ENCODE assay signal across 24 mouse cellular contexts in the genomic region with DNA sequence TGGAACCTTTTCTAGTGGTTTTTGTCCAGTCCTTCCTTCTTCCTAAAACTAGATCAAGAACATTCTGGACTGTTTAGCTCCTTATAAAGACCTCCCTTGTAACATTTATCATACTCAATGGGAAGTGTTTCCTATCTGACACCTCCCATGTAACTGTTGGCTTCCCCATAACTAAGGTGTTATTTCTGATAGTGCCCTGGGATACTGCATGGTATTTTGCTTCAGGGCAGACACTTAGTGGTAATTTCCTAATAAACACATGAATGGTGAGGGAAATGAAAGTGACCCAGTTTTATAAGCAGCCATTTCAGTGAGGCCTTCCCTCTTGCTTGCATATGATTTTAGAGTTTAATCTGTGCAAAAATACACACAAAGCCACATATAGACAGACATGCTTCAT. TPM values are rescaled to one million over a fixed set of nuclear protein-coding genes. Genes with fewer than 3 reads are reported as not detected.
DNase-seq lines count a peak whose midpoint lies in the region; ATAC-seq and TF ChIP-seq lines count a peak whose summit lies in the region.
"Had no signal": no experiment of that assay in that cellular context is flagged by ENCODE, and none has a peak within 500 bp of the region (broad histone marks: within the 10 kb centered on the region; RNA-seq: fewer than 3 reads in every experiment).

No protein-coding gene starts in this region.

- H3K4me2 ChIP-seq in liver, embryonic 12.5 days, result no peak overlapping the region
- H3K4me2 ChIP-seq in liver, embryonic 11.5 days, result no peak overlapping the region
- H3K4me2 ChIP-seq in hindbrain, postnatal 0 days (ENCODE audit: low read depth, low read length), result no peak overlapping the region
- H3K4me2 ChIP-seq: embryonic facial prominence, embryonic 12.5 days; forebrain, embryonic 15.5 days; heart, embryonic 15.5 days; hindbrain, embryonic 13.5 days had no signal

- H3K27me3 ChIP-seq in liver, embryonic 12.5 days (replicated peaks), result peaks cover 29% of the 10 kb centered on the region
- peaks cover 10% of the 10 kb centered on the region for H3K27me3 ChIP-seq in liver, embryonic 11.5 days (replicated peaks; ENCODE audit: control insufficient read depth, insufficient read depth, low read length)
- no peaks in the 10 kb centered on the region for H3K27me3 ChIP-seq in hindbrain, postnatal 0 days (ENCODE audit: insufficient read depth, low read length)
- H3K27me3 ChIP-seq: forebrain, embryonic 15.5 days had no signal

- ATAC-seq in liver, embryonic 12.5 days, result 0 out of 2 replicates have a peak, but pooled peaks have one; percentile 47
- ATAC-seq in liver, embryonic 11.5 days (replicated peaks; ENCODE audit: low FRiP score), result no peak
- peak; percentile 68 for ATAC-seq in megakaryocyte-erythroid progenitor cell, adult 5-6 weeks (replicated peaks; ENCODE audit: low FRiP score, low TSS enrichment, poor library complexity, severe bottlenecking)
- ATAC-seq in hindbrain, postnatal 0 days, result no peak
- ATAC-seq: forebrain, embryonic 15.5 days had no signal

- H3K9ac ChIP-seq in liver, embryonic 12.5 days, result no peak overlapping the region
- H3K9ac ChIP-seq in liver, embryonic 11.5 days (ENCODE audit: low read depth, low read length), result no peak overlapping the region
- no peak overlapping the region for H3K9ac ChIP-seq in hindbrain, postnatal 0 days (replicated peaks; ENCODE audit: low read length)
- H3K9ac ChIP-seq: embryonic facial prominence, embryonic 12.5 days; forebrain, embryonic 15.5 days; heart, embryonic 15.5 days; hindbrain, embryonic 13.5 days had no signal

- no peaks in the 10 kb centered on the region for H3K9me3 ChIP-seq in liver, embryonic 12.5 days (replicated peaks)
- no peaks in the 10 kb centered on the region for H3K9me3 ChIP-seq in liver, embryonic 11.5 days (ENCODE audit: control insufficient read depth, low read length)
- no peaks in the 10 kb centered on the region for H3K9me3 ChIP-seq in hindbrain, postnatal 0 days (ENCODE audit: low read length)
- H3K9me3 ChIP-seq: embryonic facial prominence, embryonic 12.5 days; forebrain, embryonic 15.5 days; G1E; heart, embryonic 10.5 days; heart, embryonic 15.5 days; hindbrain, embryonic 13.5 days had no signal

- H3K36me3 ChIP-seq in liver, embryonic 12.5 days, result no peaks in the 10 kb centered on the region
- no peaks in the 10 kb centered on the region for H3K36me3 ChIP-seq in liver, embryonic 11.5 days (ENCODE audit: control insufficient read depth, insufficient read depth, low read length)
- H3K36me3 ChIP-seq in hindbrain, postnatal 0 days (ENCODE audit: insufficient read depth, low read length), result no peaks in the 10 kb centered on the region
- H3K36me3 ChIP-seq: embryonic facial prominence, embryonic 12.5 days; forebrain, embryonic 15.5 days; G1E; heart, embryonic 10.5 days; heart, embryonic 15.5 days; hindbrain, embryonic 13.5 days had no signal

- no peak for TF ChIP-seq CTCF in hindbrain, postnatal 0 days (IDR thresholded peaks at IDR 0.05; ENCODE audit: low read depth)

- no peak for DNase-seq in liver, embryonic 11.5 days (ENCODE audit: low spot score)
- peak; percentile 15 for DNase-seq in thymus, postnatal 0 days (ENCODE audit: low spot score)
- no peak for DNase-seq in thymus, postnatal 36 days
- no peak for DNase-seq in hindbrain, postnatal 0 days (ENCODE audit: low spot score)
- DNase-seq in B cell, adult 2 months, result no peak
- DNase-seq: adrenal gland, adult 8-10 months; adrenal gland, postnatal 36 days; cerebellum, adult 11 months; cerebellum, adult 8-10 months; cerebellum, postnatal 14 days; gastrocnemius, postnatal 10 days; heart, adult 18-20 months; heart, postnatal 14 days had no signal

- no peak overlapping the region for H3K4me3 ChIP-seq in liver, embryonic 12.5 days
- H3K4me3 ChIP-seq in liver, embryonic 11.5 days (ENCODE audit: low read depth, low read length), result no peak overlapping the region
- H3K4me3 ChIP-seq in hindbrain, postnatal 0 days (ENCODE audit: low read length), result no peak overlapping the region
- H3K4me3 ChIP-seq: embryonic facial prominence, embryonic 12.5 days; forebrain, embryonic 15.5 days; heart, embryonic 10.5 days; heart, embryonic 15.5 days; hindbrain, embryonic 13.5 days had no signal

- no peak overlapping the region for H3K27ac ChIP-seq in liver, embryonic 12.5 days
- no peak overlapping the region for H3K27ac ChIP-seq in liver, embryonic 11.5 days (ENCODE audit: low read depth, low read length)
- H3K27ac ChIP-seq in hindbrain, postnatal 0 days, result no peak overlapping the region
- H3K27ac ChIP-seq: embryonic facial prominence, embryonic 12.5 days; forebrain, embryonic 15.5 days; heart, embryonic 10.5 days; heart, embryonic 15.5 days; hindbrain, embryonic 13.5 days had no signal

- H3K4me1 ChIP-seq in liver, embryonic 12.5 days, result peaks cover 19% of the 10 kb centered on the region
- 0 out of 2 replicates have a peak, but pooled peaks cover 3% of the 10 kb centered on the region for H3K4me1 ChIP-seq in liver, embryonic 11.5 days (replicated peaks; ENCODE audit: control insufficient read depth, insufficient read depth, low read length)
- peaks cover 4% of the 10 kb centered on the region for H3K4me1 ChIP-seq in hindbrain, postnatal 0 days (ENCODE audit: insufficient read depth, low read length)
- H3K4me1 ChIP-seq: embryonic facial prominence, embryonic 12.5 days had no signal

RNA-seq across cellular contexts. Expression of gene Prss2, which starts 19.2 kb away (rescaled TPM):
- 0.22 TPM in 1 of 2 replicates, not detected in the other for polyA plus RNA-seq in liver, embryonic 12.5 days (2016; fragmentation: Nextera tagmentation; extraction: Ambion mirVana)
- 0.22 TPM in 1 of 2 replicates, not detected in the other for polyA plus RNA-seq in liver, embryonic 11.5 days (2014; fragmentation: Nextera tagmentation; extraction: Ambion mirVana)
- polyA plus RNA-seq in thymus, postnatal 0 days (2015; fragmentation: Nextera tagmentation; extraction: Ambion mirVana), result 3.6 and 4.7 TPM in 2 replicates
- not detected in 2 replicates for total RNA-seq in megakaryocyte-erythroid progenitor cell, adult 5-6 weeks (2014; fragmentation: Nextera tagmentation)
- not detected in 2 replicates for total RNA-seq in megakaryocyte-erythroid progenitor cell, adult 5-6 weeks (2017)
- total RNA-seq in hindbrain, postnatal 0 days (2014; rRNA removed), result not detected in 2 replicates
- polyA plus RNA-seq in hindbrain, postnatal 0 days (2015; fragmentation: Nextera tagmentation; extraction: Ambion mirVana), result not detected in 2 replicates
- total RNA-seq: adrenal gland, adult 8-10 months; adrenal gland, postnatal 36 days; G1E; gastrocnemius, postnatal 10 days; gastrocnemius, postnatal 4 days; heart, adult 18-20 months; heart, postnatal 14 days; hematopoietic stem cell, adult 5-6 weeks had no signal
- polyA plus RNA-seq: embryonic facial prominence, embryonic 12.5 days; forebrain, embryonic 11.5 days; forebrain, embryonic 15.5 days; G1E; heart, embryonic 10.5 days; heart, embryonic 15.5 days; hindbrain, embryonic 13.5 days had no signal

Comparison
In these comparisons a context has a peak if more than half of its experiments do, and no peak if none do; other contexts are left out.
1. ATAC-seq: peak in liver, embryonic 12.5 days (single experiment) and megakaryocyte-erythroid progenitor cell, adult 5-6 weeks (single experiment); none in liver, embryonic 11.5 days (single experiment) and hindbrain, postnatal 0 days (single experiment).